Mouse (Mus musculus) heart, postnatal 10 days (tissue): ENCODE results near the gene Nipsnap1. TPM values are rescaled to one million over a fixed set of nuclear protein-coding genes. Genes with fewer than 3 reads are reported as not detected.
A peak's percentile ranks its signal among the peaks of the same experiment; 100 is the strongest.

Experiments used
- DNase-seq, 2 experiments: peaks; one replicate each; pipeline ENCODE4 v3.0.0; 2021
- intact Hi-C: fragments of 180-260 bp; cut with DNase I; formaldehyde crosslinking; loops from one replicate; pipeline ENCODE4 v1.15.1; 2025
- total RNA-seq, 2 experiments: library from RNA; stranded (reverse); gene quantifications; 2 replicates each; pipeline ENCODE4 v1.2.3; 2021

Gene Nipsnap1
- total RNA-seq, 2 experiments from 2014 or later = 2.5 to 2.6 TPM

DNA sequence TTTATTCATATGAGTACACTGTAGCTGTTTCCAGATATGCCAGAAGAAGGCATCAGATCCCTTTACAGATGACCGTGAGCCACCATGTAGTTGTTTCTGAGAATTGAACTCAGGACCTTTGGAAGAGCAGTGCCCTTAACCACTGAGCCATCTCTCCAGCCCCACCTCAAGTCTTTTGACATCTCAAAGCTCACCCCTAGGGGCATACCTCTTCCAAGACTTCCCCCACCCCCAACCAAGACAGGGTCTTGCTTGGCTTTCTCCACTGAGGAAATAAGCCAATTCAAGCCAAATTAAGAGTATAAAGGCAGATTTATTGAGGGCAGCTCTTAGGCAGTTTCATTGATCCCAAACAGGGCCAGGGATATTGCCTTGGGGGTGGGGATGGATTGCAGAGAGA is 11.0 kb upstream of the Nipsnap1 start:
- intact Hi-C loops = no loop called here
- no peak for DNase-seq

GRCm38 (mm10) chr11:4865645-4866251 is 8.0 kb upstream of the Nipsnap1 start:
- peak; percentile 66 to 82 for DNase-seq
- intact Hi-C loops = loop anchor here (2.0 kb wide), 2 partner anchors 17 to 429 kb away; partner anchors contain the start of gene Nf2

- no peak for DNase-seq
- intact Hi-C loops = no loop called here
Measured at GRCm38 (mm10) chr11:4874551-4874950, 800 bp downstream of the Nipsnap1 start.

DNA sequence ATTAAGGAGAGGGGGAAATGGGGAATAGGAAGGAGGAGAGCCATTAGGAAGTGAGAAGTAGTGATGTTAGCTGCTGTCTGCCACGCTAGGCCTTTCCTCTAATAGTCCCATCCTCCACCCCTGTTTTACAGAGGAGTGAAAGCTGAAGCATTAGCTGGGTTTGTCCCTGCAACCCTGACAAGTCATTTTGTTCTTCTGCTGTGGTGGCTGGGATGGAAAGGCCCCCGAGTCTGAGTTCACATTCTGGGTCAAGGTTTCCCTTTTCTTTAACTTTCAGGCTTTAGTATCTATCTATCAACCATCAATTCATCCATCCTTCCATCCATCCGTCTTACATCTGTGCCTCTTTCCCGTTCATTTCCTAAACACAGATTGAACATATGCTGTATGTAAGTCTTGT is 7.3 kb downstream of the Nipsnap1 start:
- intact Hi-C loops = no loop called here
- DNase-seq = no peak

- DNase-seq = peak; percentile 11 to 47
- intact Hi-C loops = no loop called here
Measured at GRCm38 (mm10) chr11:4882892-4883627, 9.3 kb downstream of the Nipsnap1 start.

DNA sequence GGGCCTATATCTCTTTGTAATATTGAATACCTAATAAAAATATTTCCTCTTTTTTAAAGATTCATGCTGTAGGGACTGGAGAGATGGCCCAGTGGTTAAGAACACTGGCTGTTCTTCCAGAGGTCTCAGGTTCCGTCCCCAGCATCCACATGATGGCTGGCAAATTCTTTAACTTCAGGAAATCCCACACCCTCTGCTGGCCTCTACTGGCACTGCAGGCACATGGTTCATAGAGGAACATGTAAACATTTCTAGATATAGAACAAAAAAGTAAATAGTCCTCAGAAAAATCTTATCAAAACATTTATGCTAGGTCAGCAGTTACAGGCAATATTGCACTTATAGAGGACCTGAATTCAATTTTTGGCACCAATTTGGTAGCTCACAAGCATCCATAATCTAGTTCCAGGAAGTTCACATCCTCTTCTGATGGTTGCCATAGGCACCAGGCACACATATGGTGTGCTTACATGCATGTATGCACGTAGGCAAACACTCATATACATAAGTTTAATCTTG is 11.7 kb downstream of the Nipsnap1 start:
- DNase-seq = peak; percentile 18 to 51
- intact Hi-C loops = no loop called here

GRCm38 (mm10) chr11:4886987-4887386 is 13.2 kb downstream of the Nipsnap1 start:
- intact Hi-C loops = no loop called here
- DNase-seq = no peak

DNA sequence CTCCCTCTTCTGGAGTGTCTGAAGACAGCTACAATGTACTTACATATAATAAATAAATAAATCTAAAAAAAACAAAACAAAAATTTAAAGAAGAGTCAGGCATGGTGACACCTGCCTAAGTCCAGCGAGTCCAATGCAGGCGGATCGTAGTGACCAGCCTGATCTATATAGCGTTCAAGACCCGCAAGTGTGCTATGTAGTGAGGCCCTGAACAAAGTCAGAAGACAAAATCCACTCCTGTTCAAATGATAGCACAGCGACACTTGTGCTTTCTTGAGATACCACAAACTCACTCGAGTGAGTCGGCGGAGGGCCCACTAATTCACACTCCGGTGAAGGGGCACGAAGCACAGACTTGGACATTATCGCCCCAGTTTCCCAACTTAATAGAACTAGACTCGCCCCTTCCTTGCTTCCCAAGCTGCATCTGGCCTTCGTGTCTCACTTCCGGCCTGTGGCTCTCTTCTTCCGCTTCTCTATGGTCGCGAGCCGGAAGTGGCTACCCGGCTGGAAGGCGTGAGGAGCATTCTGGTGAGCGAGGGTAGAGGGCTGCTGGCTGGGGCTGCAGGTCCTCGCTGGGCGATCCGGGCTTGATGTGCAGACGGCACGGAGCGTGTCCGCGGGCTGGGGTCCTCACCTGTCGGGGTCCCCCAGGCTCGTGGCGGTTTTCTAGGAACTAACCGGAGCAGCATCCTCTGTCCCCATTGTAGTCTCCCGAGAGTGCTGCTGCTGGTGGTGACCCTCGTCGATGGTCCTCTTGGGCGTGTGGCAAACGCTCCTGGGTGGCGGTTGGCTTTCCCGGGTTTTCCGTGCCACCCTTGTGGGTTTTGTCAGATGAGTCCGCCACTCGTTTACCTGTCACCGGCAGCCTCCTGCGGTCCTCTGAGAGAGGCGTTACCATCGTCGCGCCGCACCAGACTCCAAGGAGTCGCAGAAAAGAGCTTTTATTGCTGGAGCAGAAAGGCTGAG is 21.4 kb downstream of the Nipsnap1 start, which contains the start of gene Thoc5:
TSS of gene Thoc5 (plus strand) at position 473 of the 969 bp plus-strand sequence.
- peak; percentile 85 to 88 for DNase-seq
- intact Hi-C loops = no loop called here

GRCm38 (mm10) chr11:4900437-4900836 is 26.7 kb downstream of the Nipsnap1 start:
- intact Hi-C loops = no loop called here

GRCm38 (mm10) chr11:4901956-4902355 is 28.2 kb downstream of the Nipsnap1 start:
- intact Hi-C loops = no loop called here
- no peak for DNase-seq

More at GRCm38 (mm10) chr11:4900437-4900836, 26.7 kb downstream of the Nipsnap1 start:
- no peak for DNase-seq

GRCm38 (mm10) chr11:4906231-4906630 is 32.5 kb downstream of the Nipsnap1 start:
- no peak for DNase-seq

DNA sequence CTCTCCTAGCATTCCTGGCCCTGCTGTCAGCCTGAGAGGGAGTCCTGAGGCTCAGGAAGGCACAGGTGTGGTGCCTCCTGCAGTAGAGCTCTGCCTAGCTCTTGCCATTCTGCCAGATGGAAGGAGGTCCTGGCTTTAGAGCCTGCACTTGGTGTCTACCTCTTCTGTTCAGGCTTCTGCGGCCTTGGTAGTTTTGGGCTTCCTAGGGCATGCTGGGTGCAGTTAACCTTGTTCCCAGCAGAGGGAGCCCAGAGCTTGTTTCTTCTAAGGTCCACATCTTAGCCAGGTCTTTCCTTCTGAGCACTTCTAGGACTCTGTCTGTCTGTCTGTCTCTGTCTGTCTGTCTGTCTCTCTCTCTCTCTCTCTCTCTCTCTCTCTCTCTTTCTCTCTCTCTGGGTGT is 42.3 kb downstream of the Nipsnap1 start:
- intact Hi-C loops = loop anchor here (1.0 to 5.0 kb wide), 2 partner anchors 59 to 309 kb away; no protein-coding TSS in a partner anchor
- peak; percentile 56 to 69 for DNase-seq

More at GRCm38 (mm10) chr11:4906231-4906630, 32.5 kb downstream of the Nipsnap1 start:
- intact Hi-C loops = no loop called here

DNA sequence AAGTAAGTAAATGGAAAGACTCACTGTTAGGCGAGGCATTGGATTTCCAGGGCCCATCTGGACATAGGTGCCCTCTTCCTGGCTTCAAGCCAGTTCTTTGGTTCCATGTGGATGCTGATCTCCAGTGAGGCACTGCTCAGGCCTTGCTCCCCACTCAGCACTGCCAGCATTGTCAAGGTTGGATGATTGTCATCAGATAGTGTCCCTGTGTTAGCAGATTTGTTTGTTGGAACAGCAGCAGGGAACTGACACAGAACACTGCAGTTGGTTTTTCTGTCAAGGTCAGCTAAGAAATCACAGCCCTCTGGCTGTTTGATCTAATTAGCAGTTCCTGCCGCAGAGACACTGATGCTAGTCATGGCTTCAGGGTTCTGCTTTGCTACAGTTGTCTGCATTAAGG is 47.5 kb downstream of the Nipsnap1 start:
- intact Hi-C loops = no loop called here
- DNase-seq = no peak

DNA sequence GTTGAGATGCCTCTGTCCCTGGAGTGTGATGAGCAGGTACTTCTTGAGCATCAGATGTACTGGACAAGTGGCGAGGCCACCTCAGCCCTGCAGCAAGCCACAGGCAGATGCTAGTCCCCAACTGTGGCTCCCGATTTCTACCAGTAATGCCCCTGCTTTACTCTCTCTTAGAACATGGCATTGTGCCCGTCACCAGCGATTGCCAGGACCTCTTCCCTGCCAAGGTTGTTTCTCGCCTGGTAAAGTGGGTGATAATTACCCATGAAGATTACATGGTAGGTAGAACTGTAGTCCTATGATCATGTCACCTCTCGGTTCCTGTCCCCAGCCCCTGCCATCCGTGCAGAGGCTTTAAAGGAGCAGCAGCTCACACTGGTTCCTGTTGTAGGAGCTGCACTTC is 48.0 kb downstream of the Nipsnap1 start:
- intact Hi-C loops = no loop called here
- DNase-seq = peak; percentile 25 to 37

DNA sequence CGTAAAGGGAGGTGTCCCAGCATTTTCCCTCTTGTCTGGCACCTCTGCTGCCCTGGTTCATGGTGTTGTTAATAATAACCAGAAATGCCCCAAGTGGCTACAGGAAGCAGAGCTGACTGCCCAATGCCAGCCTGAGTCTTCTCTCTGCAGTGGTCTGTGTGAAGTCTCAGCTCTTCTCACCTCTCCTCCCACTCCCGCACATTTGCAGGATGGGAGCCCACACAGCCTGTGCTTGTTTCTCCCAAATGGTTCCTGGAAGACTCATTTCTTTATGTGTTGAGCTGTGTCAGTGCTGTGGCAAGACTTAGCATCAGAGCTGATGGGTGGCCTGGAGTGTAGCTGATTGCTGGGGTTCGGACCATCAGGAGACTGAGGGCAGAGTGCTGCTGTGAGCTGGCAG is 53.5 kb downstream of the Nipsnap1 start:
- intact Hi-C loops = no loop called here
- no peak for DNase-seq

GRCm38 (mm10) chr11:4931009-4931601 is 57.4 kb downstream of the Nipsnap1 start:
- DNase-seq = peak; percentile 66 to 67
- intact Hi-C loops = no loop called here

- DNase-seq = no peak
- intact Hi-C loops = no loop called here
Measured at GRCm38 (mm10) chr11:4936243-4936642, 62.5 kb downstream of the Nipsnap1 start.
